Mouse (Mus musculus): Measurements from ENCODE around the gene Txndc2. TPM values are rescaled to one million over a fixed set of nuclear protein-coding genes. Genes with fewer than 3 reads are reported as not detected.
"Not testable (repeated sequence)": the region's sequence is repeated elsewhere in the genome, so short reads cannot be mapped to it uniquely, and the experiment has no call there.

Gene Txndc2
- polyA plus RNA-seq, 1 experiment from 2014 or later = not detected

DNA sequence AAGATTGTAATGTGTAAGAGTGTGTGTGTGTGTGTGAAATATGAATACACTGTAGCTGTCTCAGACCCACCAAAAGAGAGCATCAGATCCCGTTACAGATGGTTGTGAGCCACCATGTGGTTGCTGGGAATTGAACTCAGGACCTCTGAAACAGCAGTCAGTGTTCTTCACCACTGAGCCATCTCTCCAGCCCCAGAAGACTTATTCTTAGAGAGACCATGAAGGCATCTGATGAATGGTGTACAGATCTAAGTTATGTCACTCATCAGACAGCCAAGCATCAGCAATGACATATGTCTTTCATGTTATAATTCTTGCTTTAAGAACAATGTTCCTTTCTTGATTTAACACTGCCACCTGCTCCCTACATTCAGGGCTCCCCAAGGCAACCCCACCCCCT, 2.8 kb downstream of the Txndc2 start:
- ATAC-seq (no peak), DNase-seq (no peak)
- no peak overlapping the region for H3K4me2 ChIP-seq (ENCODE audit: low read depth, low read length)
- 71% methylated on average over 1 of the region's 1 CpGs for WGBS (ENCODE audit: insufficient replicate concordance)
- no peak overlapping the region for H3K9ac ChIP-seq (replicated peaks)
- H3K9me3 ChIP-seq (ENCODE audit: low read length) = no peaks in the 10 kb centered on the region
- no peak overlapping the region for H3K4me3 ChIP-seq (ENCODE audit: low read depth, low read length)
- H3K36me3 ChIP-seq (replicated peaks; ENCODE audit: insufficient read depth, low read length) = no peaks in the 10 kb centered on the region
- peaks cover 11% of the 10 kb centered on the region for H3K4me1 ChIP-seq (ENCODE audit: insufficient read depth)
- TF ChIP-seq EP300 (IDR thresholded peaks at IDR 0.05; ENCODE audit: low read depth) (no peak), CTCF (IDR thresholded peaks at IDR 0.05; ENCODE audit: low read depth) (no peak)
- H3K27me3 ChIP-seq (ENCODE audit: insufficient read depth, low read length) = no peaks in the 10 kb centered on the region
- H3K27ac ChIP-seq (ENCODE audit: low read depth) = no peak overlapping the region

DNA sequence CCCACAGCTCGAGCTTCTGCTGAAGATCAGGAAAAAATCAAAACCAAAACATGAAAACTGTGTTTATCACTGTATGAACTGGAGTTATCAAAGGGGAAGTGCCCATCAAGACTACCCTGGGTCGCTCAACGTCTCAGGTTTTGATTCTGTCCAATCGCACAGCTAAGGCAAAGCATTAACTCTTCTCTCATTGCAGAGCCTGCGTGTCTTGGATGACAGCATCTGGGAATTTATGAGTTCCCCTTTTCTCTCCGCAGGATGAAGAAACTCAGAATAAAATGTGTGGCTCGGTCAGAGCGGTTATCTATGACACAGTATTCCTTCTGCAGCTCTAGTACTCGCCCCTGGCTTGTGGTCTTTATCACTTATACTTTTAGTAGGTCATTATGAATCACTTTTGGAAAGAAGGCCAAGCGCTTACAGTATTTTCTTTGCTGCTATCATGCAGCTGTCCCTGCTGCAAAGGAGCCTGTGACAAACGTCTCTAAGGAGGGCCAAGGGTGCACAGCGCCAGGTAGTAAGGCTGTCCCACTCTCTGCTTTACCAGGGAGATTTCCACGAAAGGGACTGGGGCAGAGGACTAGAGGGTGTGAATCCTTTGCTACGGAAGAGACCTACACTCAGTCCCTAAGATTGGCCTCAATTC, 6.1 kb downstream of the Txndc2 start:
- Histone ChIP-seq H3K4me2 (ENCODE audit: low read depth, low read length) (0 out of 2 replicates have a peak overlapping the region, but pooled peaks have one; percentile 6), H3K4me3 (ENCODE audit: low read depth, low read length) (no peak overlapping the region), H3K36me3 (replicated peaks; ENCODE audit: insufficient read depth, low read length) (no peaks in the 10 kb centered on the region), H3K27ac (ENCODE audit: low read depth) (no peak overlapping the region), H3K9ac (replicated peaks) (no peak overlapping the region), H3K27me3 (ENCODE audit: insufficient read depth, low read length) (no peaks in the 10 kb centered on the region), H3K4me1 (ENCODE audit: insufficient read depth) (peaks cover 8% of the 10 kb centered on the region), H3K9me3 (ENCODE audit: low read length) (no peaks in the 10 kb centered on the region)
- ATAC-seq = peak; percentile 38; the same call in 1 of the 2 replicates
- TF ChIP-seq CTCF (IDR thresholded peaks at IDR 0.05; ENCODE audit: low read depth) (no peak), EP300 (IDR thresholded peaks at IDR 0.05; ENCODE audit: low read depth) (no peak)
- 37% methylated on average over 14 of the region's 14 CpGs for WGBS (ENCODE audit: insufficient replicate concordance)
- no peak for DNase-seq

DNA sequence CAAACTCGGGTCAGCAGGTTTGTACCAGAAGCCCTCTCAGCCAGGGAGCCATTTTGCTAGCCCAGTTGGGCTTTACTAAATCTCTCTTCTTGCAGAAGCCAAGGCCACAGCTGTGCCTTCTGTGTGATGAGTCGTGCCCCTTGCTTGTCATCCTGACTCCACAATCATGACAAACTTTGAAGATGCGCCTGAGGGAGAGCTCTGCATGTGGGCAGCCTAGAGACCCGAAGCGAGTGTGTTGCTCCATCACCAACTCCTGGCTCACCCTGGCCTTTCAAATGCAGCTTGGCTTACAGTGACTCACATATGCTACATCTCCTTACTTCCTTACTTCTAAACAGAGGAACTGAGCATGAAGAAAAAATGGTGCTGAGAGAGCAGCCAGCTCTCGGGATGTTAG, 12.0 kb downstream of the Txndc2 start:
- TF ChIP-seq EP300 (IDR thresholded peaks at IDR 0.05; ENCODE audit: low read depth) (no peak), CTCF (IDR thresholded peaks at IDR 0.05; ENCODE audit: low read depth) (no peak)
- Histone ChIP-seq H3K9ac (replicated peaks) (no peak overlapping the region), H3K4me1 (ENCODE audit: insufficient read depth) (no peaks in the 10 kb centered on the region), H3K27ac (ENCODE audit: low read depth) (no peak overlapping the region), H3K4me2 (ENCODE audit: low read depth, low read length) (no peak overlapping the region), H3K4me3 (ENCODE audit: low read depth, low read length) (no peak overlapping the region), H3K27me3 (ENCODE audit: insufficient read depth, low read length) (no peaks in the 10 kb centered on the region), H3K9me3 (ENCODE audit: low read length) (no peaks in the 10 kb centered on the region), H3K36me3 (replicated peaks; ENCODE audit: insufficient read depth, low read length) (no peaks in the 10 kb centered on the region)
- ATAC-seq (peak; percentile 41), DNase-seq (no peak)
- 72% methylated on average over 6 of the region's 6 CpGs for WGBS (ENCODE audit: insufficient replicate concordance)

DNA sequence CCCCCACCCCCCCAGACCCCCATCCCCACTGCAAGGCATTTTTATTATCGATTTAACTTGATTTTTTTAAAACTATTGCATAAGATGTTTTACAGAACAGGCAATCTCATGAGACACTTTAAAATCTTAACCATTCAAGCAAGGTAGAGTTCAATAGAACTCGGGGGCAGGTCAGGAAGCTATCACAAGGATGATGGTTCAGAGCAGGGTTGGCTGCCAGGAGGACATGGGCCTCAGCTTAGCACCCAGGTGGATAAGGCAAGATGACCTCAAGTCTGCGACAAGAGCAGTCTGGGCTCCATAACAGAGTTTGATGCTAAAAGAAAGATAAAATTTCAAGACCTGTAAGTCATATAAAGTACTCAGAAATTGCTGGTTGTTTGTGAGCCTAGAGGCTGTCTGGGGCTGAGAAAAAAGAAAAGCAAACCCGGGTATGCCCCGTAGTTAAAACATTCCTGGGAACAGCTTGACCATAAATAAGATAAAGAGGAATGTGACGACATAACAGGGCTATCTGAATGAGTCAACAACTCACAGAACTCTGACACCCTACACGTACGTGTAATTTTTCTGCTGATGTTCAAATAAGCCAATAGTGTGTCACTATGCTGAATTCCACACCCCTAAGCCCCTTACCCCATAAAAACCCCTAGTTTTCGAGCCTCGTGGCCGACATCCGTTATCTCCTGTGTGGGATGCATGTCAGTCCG, 13.0 kb downstream of the Txndc2 start:
- WGBS (ENCODE audit: insufficient replicate concordance) = 69% methylated on average over 13 of the region's 13 CpGs
- not testable (repeated sequence) for ATAC-seq; H3K4me3 ChIP-seq (ENCODE audit: low read depth, low read length)

DNA sequence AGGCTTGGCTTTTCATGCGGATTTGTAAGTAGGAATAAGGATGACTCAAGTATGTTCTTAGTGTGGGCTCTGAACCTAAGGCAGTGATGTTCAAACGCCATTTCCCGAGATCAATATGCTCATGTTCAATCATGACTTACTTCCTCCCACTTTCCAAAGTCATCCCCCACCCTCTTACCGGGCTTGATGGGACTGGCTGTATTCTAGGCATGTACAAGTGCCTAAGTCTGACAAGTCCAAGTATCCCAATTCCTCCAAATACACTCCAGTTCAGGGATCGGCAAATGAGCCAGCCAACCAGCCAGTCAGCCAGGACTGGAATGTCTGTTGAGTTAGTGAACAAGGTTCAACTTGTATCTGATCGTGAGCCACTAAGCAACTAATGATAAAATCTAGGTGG, 15.7 kb downstream of the Txndc2 start:
- no peak overlapping the region for H3K4me2 ChIP-seq (ENCODE audit: low read depth, low read length)
- no peak overlapping the region for H3K9ac ChIP-seq (replicated peaks)
- peaks cover 2% of the 10 kb centered on the region; the same call in 1 of the 2 replicates for H3K9me3 ChIP-seq (ENCODE audit: low read length)
- no peaks in the 10 kb centered on the region for H3K4me1 ChIP-seq (ENCODE audit: insufficient read depth)
- H3K27me3 ChIP-seq (ENCODE audit: insufficient read depth, low read length) = no peaks in the 10 kb centered on the region
- TF ChIP-seq CTCF (IDR thresholded peaks at IDR 0.05; ENCODE audit: low read depth) (no peak), EP300 (IDR thresholded peaks at IDR 0.05; ENCODE audit: low read depth) (no peak)
- no peak overlapping the region for H3K4me3 ChIP-seq (ENCODE audit: low read depth, low read length)
- no peaks in the 10 kb centered on the region for H3K36me3 ChIP-seq (replicated peaks; ENCODE audit: insufficient read depth, low read length)
- H3K27ac ChIP-seq (ENCODE audit: low read depth) = no peak overlapping the region
- DNase-seq (no peak), ATAC-seq (no peak)
- 81% methylated on average over 6 of the region's 6 CpGs for WGBS (ENCODE audit: insufficient replicate concordance)

More for the DNA sequence above, 13.0 kb downstream of the Txndc2 start:
- not testable (repeated sequence) for DNase-seq; H3K4me1 ChIP-seq (ENCODE audit: insufficient read depth); H3K4me2 ChIP-seq (ENCODE audit: low read depth, low read length); H3K27me3 ChIP-seq (ENCODE audit: insufficient read depth, low read length); H3K36me3 ChIP-seq (replicated peaks; ENCODE audit: insufficient read depth, low read length); H3K9ac ChIP-seq (replicated peaks); H3K9me3 ChIP-seq (ENCODE audit: low read length); H3K27ac ChIP-seq (ENCODE audit: low read depth)

DNA sequence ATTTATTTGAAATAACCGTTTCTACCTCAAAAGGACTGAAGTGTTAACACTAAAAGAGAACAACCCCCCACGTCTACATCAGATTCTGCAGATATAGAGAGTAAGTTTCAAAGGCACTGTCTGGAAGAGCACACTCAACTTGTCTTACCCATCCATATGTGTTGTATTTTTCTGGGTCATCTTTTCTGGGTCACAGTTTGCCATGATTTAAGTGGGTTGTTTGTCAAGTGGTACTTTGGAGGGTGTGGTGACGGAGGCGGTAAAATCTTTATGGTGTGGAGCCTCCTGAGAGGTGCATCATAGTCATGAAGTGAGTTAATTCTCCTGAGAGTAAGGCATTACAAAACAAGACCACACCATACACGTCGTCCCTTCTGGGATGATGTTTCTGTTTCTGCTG, 16.4 kb downstream of the Txndc2 start:
- DNase-seq (no peak), ATAC-seq (no peak)
- no peak for TF ChIP-seq EP300 (IDR thresholded peaks at IDR 0.05; ENCODE audit: low read depth)
- Histone ChIP-seq H3K9me3 (ENCODE audit: low read length) (peaks cover 2% of the 10 kb centered on the region; the same call in 1 of the 2 replicates), H3K9ac (replicated peaks) (no peak overlapping the region), H3K4me2 (ENCODE audit: low read depth, low read length) (no peak overlapping the region), H3K4me1 (ENCODE audit: insufficient read depth) (no peaks in the 10 kb centered on the region), H3K36me3 (replicated peaks; ENCODE audit: insufficient read depth, low read length) (no peaks in the 10 kb centered on the region), H3K27ac (ENCODE audit: low read depth) (no peak overlapping the region), H3K27me3 (ENCODE audit: insufficient read depth, low read length) (no peaks in the 10 kb centered on the region), H3K4me3 (ENCODE audit: low read depth, low read length) (no peak overlapping the region)
- 79% methylated on average over 6 of the region's 6 CpGs for WGBS (ENCODE audit: insufficient replicate concordance)
